Mouse (Mus musculus) forebrain, embryonic 16.5 days (tissue): ENCODE data around the gene Cd1d1. TPM values are rescaled to one million over a fixed set of nuclear protein-coding genes. Genes with fewer than 3 reads are reported as not detected.

Experiments
- ATAC-seq: fragments of 200-750 bp; cut with Nextera tagmentation; 2 replicates; pipeline ENCODE4 v1.8.0; 2017; ENCODE audit warnings: mild to moderate bottlenecking, moderate library complexity
- H3K27ac ChIP-seq: fragments of 300-500 bp; sonication (generic); 2 replicates; pipeline ENCODE4 v1.5.1; 2014; ENCODE audit warnings: low read length, control low read depth
- H3K27me3 ChIP-seq: fragments of 300-500 bp; sonication (generic); replicated peaks from 2 replicates; pipeline ENCODE4 v1.6.1; 2014; ENCODE audit warnings: low read length; ENCODE audit not compliant: control insufficient read depth, insufficient read depth
- H3K36me3 ChIP-seq: fragments of 300-500 bp; sonication (generic); 2 replicates; pipeline ENCODE4 v1.6.1; 2014; ENCODE audit not compliant: control insufficient read depth, insufficient read depth
- H3K4me1 ChIP-seq: fragments of 300-500 bp; sonication (generic); replicated peaks from 2 replicates; pipeline ENCODE4 v1.6.1; 2014; ENCODE audit warnings: low read length; ENCODE audit not compliant: control insufficient read depth, insufficient read depth
- H3K4me2 ChIP-seq: fragments of 300-500 bp; sonication (generic); 2 replicates; pipeline ENCODE4 v1.6.1; 2014; ENCODE audit warnings: mild to moderate bottlenecking, low read length, control low read depth
- H3K4me3 ChIP-seq: fragments of 300-500 bp; sonication (generic); replicated peaks from 2 replicates; pipeline ENCODE4 v1.5.1; 2014; ENCODE audit warnings: mild to moderate bottlenecking, low read length, control low read depth
- H3K9ac ChIP-seq: fragments of 300-500 bp; sonication (generic); replicated peaks from 2 replicates; pipeline ENCODE4 v1.6.1; 2014; ENCODE audit warnings: low read depth, low read length, control low read depth
- H3K9me3 ChIP-seq: fragments of 300-500 bp; sonication (generic); 2 replicates; pipeline ENCODE4 v1.6.1; 2016; ENCODE audit warnings: low read length; ENCODE audit not compliant: control insufficient read depth
- WGBS: fragments of 180-500 bp; shearing (Covaris S2); extraction: QIAGEN DNeasy Blood & Tissue Kit; methylation state at CpG from one replicate; pipeline ENCODE4 v1.1.7; 2014; 5-methylcytosine and 5-hydroxymethylcytosine counted together
- polyA plus RNA-seq: library from polyadenylated mRNA; unstranded; fragments of >200 nt; fragmentation: Nextera tagmentation; extraction: Ambion mirVana; gene quantifications from 2 replicates; pipeline ENCODE4 v1.2.1, GENCODE M21; 2015

Gene Cd1d1
- polyA plus RNA-seq, 1 experiment from 2014 or later, result 80.4 TPM

DNA sequence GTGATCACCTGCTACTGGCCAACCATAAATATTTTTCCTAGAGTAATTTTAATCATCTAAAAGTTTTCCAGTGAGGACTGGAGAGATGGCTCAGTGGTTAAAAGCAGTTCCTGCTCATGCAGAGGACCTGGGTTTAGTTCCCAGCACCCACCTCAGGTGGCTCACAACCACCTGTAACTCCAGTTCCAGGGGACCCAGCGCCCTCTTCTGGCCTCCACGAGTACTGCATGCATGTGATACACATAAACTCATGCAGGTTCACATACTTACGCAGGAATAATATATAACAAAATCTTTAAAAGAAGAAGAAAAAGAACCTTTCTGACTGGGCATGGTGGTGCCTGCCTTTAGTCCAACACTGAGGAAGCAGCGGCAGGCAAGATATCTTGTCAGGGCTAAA lies 45.4 kb downstream of the Cd1d1 start:
- 89% methylated on average over 4 of the region's 4 CpGs for WGBS
- no peak for ATAC-seq

DNA sequence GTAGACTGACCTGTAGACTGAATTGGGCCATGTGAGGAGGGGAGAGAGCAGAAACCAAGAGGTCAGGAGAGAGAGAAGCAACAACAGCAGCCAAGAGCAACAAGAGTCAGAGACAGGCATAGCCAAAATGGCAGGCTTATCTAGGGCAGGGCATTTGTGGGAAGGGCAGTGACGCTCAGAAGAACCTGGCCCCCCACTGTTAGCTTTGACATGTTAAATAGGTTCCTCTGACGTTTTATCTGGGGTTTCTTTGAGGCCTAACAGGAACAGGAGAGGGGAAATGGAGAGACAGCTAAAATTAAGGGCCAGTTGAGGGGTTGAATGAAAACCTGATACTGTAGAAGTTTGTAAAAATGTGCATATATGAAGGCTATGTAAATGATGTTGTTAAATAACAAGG lies 48.6 kb downstream of the Cd1d1 start:
- Histone ChIP-seq H3K36me3 (no peaks in the 10 kb centered on the region), H3K27me3 (no peaks in the 10 kb centered on the region), H3K9ac (no peak overlapping the region), H3K4me2 (no peak overlapping the region), H3K9me3 (peaks cover 6% of the 10 kb centered on the region; the same call in 1 of the 2 replicates), H3K4me3 (no peak overlapping the region), H3K4me1 (no peaks in the 10 kb centered on the region), H3K27ac (no peak overlapping the region)
- WGBS, result 29% methylated on average over 2 of the region's 2 CpGs
- no peak for ATAC-seq

More for the DNA sequence above, 45.4 kb downstream of the Cd1d1 start:
- H3K27ac ChIP-seq, result no peak overlapping the region
- H3K9me3 ChIP-seq, result peaks cover 6% of the 10 kb centered on the region; the same call in 1 of the 2 replicates
- no peak overlapping the region for H3K4me3 ChIP-seq
- no peaks in the 10 kb centered on the region for H3K36me3 ChIP-seq
- H3K27me3 ChIP-seq, result no peaks in the 10 kb centered on the region
- H3K4me1 ChIP-seq, result no peaks in the 10 kb centered on the region
- no peak overlapping the region for H3K4me2 ChIP-seq
- H3K9ac ChIP-seq, result no peak overlapping the region

Other genes starting within 250 kb of the Cd1d1 start
- 102 and 104 TPM in 2 replicates for gene Dclk2, start 78.6 kb downstream of the Cd1d1 start, polyA plus RNA-seq
- gene Kirrel, start 175.3 kb upstream of the Cd1d1 start, polyA plus RNA-seq, result 3.7 and 4.6 TPM in 2 replicates